Mouse (Mus musculus): ENCODE measurements around the gene Myh4. TPM values are rescaled to one million over a fixed set of nuclear protein-coding genes. Genes with fewer than 3 reads are reported as not detected.

Gene Myh4
- polyA plus RNA-seq, 1 experiment = not detected

GRCm38 (mm10) chr11:67221803-67222202 lies 16.0 kb upstream of the Myh4 start:
- no peaks in the 10 kb centered on the region for H3K4me1 ChIP-seq (ENCODE audit: control insufficient read depth, insufficient read depth, insufficient read length)

DNA sequence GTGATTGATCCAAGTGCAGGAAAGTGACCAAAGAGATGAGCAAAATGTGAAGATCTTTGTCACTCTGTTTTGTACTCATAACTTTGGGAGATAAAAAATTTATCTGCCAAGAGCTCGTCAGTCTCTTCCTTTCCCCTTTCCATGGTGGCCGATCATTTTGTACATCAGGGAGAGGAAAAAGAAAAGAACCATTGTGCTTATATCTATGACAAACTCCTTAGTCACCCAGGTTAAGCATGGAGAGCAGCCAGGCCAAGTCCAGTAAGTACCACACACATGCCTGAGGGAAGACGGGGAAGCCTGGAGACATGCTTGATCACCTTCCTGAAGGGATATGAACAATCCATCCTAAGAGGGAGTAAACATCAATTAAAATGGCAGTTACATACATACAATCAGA lies 13.4 kb upstream of the Myh4 start:
- TF ChIP-seq POLR2A (IDR thresholded peaks at IDR 0.05; ENCODE audit: low read depth, low read length) (no peak), CTCF (IDR thresholded peaks at IDR 0.05; ENCODE audit: extremely low read depth, insufficient read depth, insufficient read length, insufficient replicate concordance) (no peak)
- 88% methylated on average over 3 of the region's 3 CpGs for WGBS
- DNase-seq (ENCODE audit: low read depth in 1 of 2, low spot score in 2 of 2) = no peak
- Histone ChIP-seq H3K4me1 (ENCODE audit: control insufficient read depth, insufficient read depth, insufficient read length) (no peaks in the 10 kb centered on the region), H3K36me3 (ENCODE audit: control insufficient read depth, insufficient read depth, low read length) (no peaks in the 10 kb centered on the region), H3K27ac (ENCODE audit: insufficient read depth, low read length) (no peak overlapping the region), H3K27me3 (ENCODE audit: control insufficient read depth, insufficient read depth, low read length) (no peaks in the 10 kb centered on the region), H3K4me3 (ENCODE audit: extremely low read depth, insufficient read depth, insufficient read length) (no peak overlapping the region)

More at GRCm38 (mm10) chr11:67221803-67222202, 16.0 kb upstream of the Myh4 start:
- WGBS = 91% methylated on average over 8 of the region's 8 CpGs
- Histone ChIP-seq H3K27me3 (ENCODE audit: control insufficient read depth, insufficient read depth, low read length) (no peaks in the 10 kb centered on the region), H3K36me3 (ENCODE audit: control insufficient read depth, insufficient read depth, low read length) (no peaks in the 10 kb centered on the region), H3K4me3 (ENCODE audit: extremely low read depth, insufficient read depth, insufficient read length) (no peak overlapping the region), H3K27ac (ENCODE audit: insufficient read depth, low read length) (no peak overlapping the region)
- no peak for TF ChIP-seq POLR2A (IDR thresholded peaks at IDR 0.05; ENCODE audit: low read depth, low read length)
- no peak for TF ChIP-seq CTCF (IDR thresholded peaks at IDR 0.05; ENCODE audit: extremely low read depth, insufficient read depth, insufficient read length, insufficient replicate concordance)
- no peak for DNase-seq (ENCODE audit: low read depth in 1 of 2, low spot score in 2 of 2)

- TF ChIP-seq POLR2A (IDR thresholded peaks at IDR 0.05; ENCODE audit: low read depth, low read length) (no peak), CTCF (IDR thresholded peaks at IDR 0.05; ENCODE audit: extremely low read depth, insufficient read depth, insufficient read length, insufficient replicate concordance) (no peak)
- 83% methylated on average over 3 of the region's 3 CpGs for whole genome bisulfite sequencing
- Histone ChIP-seq H3K36me3 (ENCODE audit: control insufficient read depth, insufficient read depth, low read length) (no peaks in the 10 kb centered on the region), H3K4me3 (ENCODE audit: extremely low read depth, insufficient read depth, insufficient read length) (no peak overlapping the region), H3K4me1 (ENCODE audit: control insufficient read depth, insufficient read depth, insufficient read length) (no peaks in the 10 kb centered on the region), H3K27me3 (ENCODE audit: control insufficient read depth, insufficient read depth, low read length) (no peaks in the 10 kb centered on the region), H3K27ac (ENCODE audit: insufficient read depth, low read length) (no peak overlapping the region)
- no peak for DNase-seq (ENCODE audit: low read depth in 1 of 2, low spot score in 2 of 2)
Observed at GRCm38 (mm10) chr11:67228731-67229130, 9.1 kb upstream of the Myh4 start.

DNA sequence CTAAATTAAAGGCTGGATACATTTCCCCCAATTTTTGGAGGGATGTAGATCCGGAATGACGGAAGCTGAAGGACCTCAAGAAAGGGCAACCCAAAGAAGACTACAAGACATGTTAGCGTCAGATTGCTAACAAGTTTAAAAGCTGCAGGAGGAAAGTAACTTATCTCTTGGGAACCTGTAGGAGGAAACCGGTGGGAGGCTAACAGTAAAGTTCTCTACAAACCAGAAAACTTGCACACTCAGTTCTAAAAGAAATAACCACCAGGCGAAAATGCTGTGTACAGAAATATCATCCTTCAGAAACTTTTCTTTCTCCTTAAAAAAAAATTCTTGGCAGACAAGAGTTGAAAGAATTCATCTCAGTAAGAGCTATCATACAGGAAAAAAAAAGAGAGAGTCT lies 8.7 kb upstream of the Myh4 start:
- Histone ChIP-seq H3K27ac (ENCODE audit: insufficient read depth, low read length) (no peak overlapping the region), H3K36me3 (ENCODE audit: control insufficient read depth, insufficient read depth, low read length) (no peaks in the 10 kb centered on the region), H3K4me1 (ENCODE audit: control insufficient read depth, insufficient read depth, insufficient read length) (no peaks in the 10 kb centered on the region), H3K27me3 (ENCODE audit: control insufficient read depth, insufficient read depth, low read length) (no peaks in the 10 kb centered on the region), H3K4me3 (ENCODE audit: extremely low read depth, insufficient read depth, insufficient read length) (no peak overlapping the region)
- 81% methylated on average over 5 of the region's 5 CpGs for WGBS
- TF ChIP-seq CTCF (IDR thresholded peaks at IDR 0.05; ENCODE audit: extremely low read depth, insufficient read depth, insufficient read length, insufficient replicate concordance) (no peak), POLR2A (IDR thresholded peaks at IDR 0.05; ENCODE audit: low read depth, low read length) (no peak)
- no peak for DNase-seq (ENCODE audit: low read depth in 1 of 2, low spot score in 2 of 2)

DNA sequence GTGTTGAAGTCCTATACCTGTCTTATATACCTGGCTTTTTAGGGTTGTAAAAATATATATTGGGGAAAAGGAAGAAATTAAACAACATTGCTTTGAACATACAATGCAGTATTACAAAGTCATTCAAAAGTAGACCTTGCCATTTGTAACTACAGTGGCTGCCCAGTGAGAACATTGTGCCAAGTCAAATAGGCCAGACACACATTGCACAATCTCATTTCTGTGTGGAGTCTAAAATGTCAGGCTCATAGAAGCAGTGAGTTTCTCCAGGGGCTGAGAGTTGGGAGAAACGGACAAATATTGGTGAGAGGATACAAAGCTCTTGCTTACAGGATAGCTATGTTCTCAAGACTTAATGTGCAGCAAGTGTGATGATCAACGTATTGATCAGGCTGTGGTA lies 7.9 kb upstream of the Myh4 start:
- Histone ChIP-seq H3K4me3 (ENCODE audit: extremely low read depth, insufficient read depth, insufficient read length) (no peak overlapping the region), H3K27ac (ENCODE audit: insufficient read depth, low read length) (no peak overlapping the region), H3K27me3 (ENCODE audit: control insufficient read depth, insufficient read depth, low read length) (no peaks in the 10 kb centered on the region), H3K4me1 (ENCODE audit: control insufficient read depth, insufficient read depth, insufficient read length) (no peaks in the 10 kb centered on the region), H3K36me3 (ENCODE audit: control insufficient read depth, insufficient read depth, low read length) (no peaks in the 10 kb centered on the region)
- no peak for TF ChIP-seq CTCF (IDR thresholded peaks at IDR 0.05; ENCODE audit: extremely low read depth, insufficient read depth, insufficient read length, insufficient replicate concordance)
- no peak for TF ChIP-seq POLR2A (IDR thresholded peaks at IDR 0.05; ENCODE audit: low read depth, low read length)
- WGBS = 82% methylated on average over 2 of the region's 2 CpGs
- no peak for DNase-seq (ENCODE audit: low read depth in 1 of 2, low spot score in 2 of 2)

DNA sequence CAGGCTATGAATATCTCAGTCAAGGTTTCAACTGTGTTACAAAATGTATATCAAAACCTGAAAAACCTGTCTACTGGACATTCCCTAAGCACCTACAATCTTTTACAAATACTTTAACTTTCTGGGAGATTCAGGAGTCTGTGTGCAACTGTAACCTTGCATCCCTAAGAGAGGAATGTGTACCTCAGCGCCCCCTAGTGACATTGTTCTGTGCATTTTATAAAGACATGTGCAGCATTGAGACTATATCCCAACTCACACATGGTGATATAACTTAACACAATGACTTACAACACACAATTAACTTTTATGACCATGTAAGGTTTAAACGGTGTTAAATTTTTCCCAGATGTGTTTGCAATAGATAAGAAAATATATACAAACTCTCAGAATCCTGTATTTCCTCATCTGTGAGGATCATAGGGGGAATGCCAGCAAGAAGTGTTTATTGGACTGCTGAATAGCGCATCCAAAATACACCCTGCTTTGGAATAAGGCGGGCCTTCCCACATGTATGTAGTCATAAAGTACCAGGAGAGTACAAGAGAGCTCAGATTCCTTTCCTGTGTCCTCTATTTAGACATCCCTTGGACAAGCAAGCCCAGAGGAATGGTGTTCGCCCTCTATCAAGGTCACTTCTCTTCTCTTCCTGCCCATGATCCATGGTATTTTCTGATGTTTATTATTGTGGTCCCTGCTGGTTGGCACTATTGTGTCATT lies 2.0 kb upstream of the Myh4 start:
- no peak overlapping the region for H3K27ac ChIP-seq (ENCODE audit: insufficient read depth, low read length)
- 68% methylated on average over 5 of the region's 5 CpGs for WGBS
- peak in 1 of 2 experiments; percentile 12 for DNase-seq (ENCODE audit: low read depth in 1 of 2, low spot score in 2 of 2)

GRCm38 (mm10) chr11:67236799-67237198 lies 1.0 kb upstream of the Myh4 start:
- Histone ChIP-seq H3K36me3 (ENCODE audit: control insufficient read depth, insufficient read depth, low read length) (no peaks in the 10 kb centered on the region), H3K4me1 (ENCODE audit: control insufficient read depth, insufficient read depth, insufficient read length) (no peaks in the 10 kb centered on the region), H3K27me3 (ENCODE audit: control insufficient read depth, insufficient read depth, low read length) (no peaks in the 10 kb centered on the region), H3K4me3 (ENCODE audit: extremely low read depth, insufficient read depth, insufficient read length) (no peak overlapping the region), H3K27ac (ENCODE audit: insufficient read depth, low read length) (no peak overlapping the region)
- no peak for DNase-seq (ENCODE audit: low read depth in 1 of 2, low spot score in 2 of 2)
- no peak for TF ChIP-seq CTCF (IDR thresholded peaks at IDR 0.05; ENCODE audit: extremely low read depth, insufficient read depth, insufficient read length, insufficient replicate concordance)
- no peak for TF ChIP-seq POLR2A (IDR thresholded peaks at IDR 0.05; ENCODE audit: low read depth, low read length)
- 88% methylated on average over 9 of the region's 9 CpGs for WGBS

More for the DNA sequence above, 2.0 kb upstream of the Myh4 start:
- no peak for TF ChIP-seq POLR2A (IDR thresholded peaks at IDR 0.05; ENCODE audit: low read depth, low read length)
- no peak for TF ChIP-seq CTCF (IDR thresholded peaks at IDR 0.05; ENCODE audit: extremely low read depth, insufficient read depth, insufficient read length, insufficient replicate concordance)
- Histone ChIP-seq H3K36me3 (ENCODE audit: control insufficient read depth, insufficient read depth, low read length) (no peaks in the 10 kb centered on the region), H3K4me1 (ENCODE audit: control insufficient read depth, insufficient read depth, insufficient read length) (no peaks in the 10 kb centered on the region), H3K4me3 (ENCODE audit: extremely low read depth, insufficient read depth, insufficient read length) (no peak overlapping the region), H3K27me3 (ENCODE audit: control insufficient read depth, insufficient read depth, low read length) (no peaks in the 10 kb centered on the region)

Data from spleen, adult 2 months (tissue).